Mouse (Mus musculus): Measurements from ENCODE around the gene Fbxl14. TPM values are rescaled to one million over a fixed set of nuclear protein-coding genes. Genes with fewer than 3 reads are reported as not detected.

Gene Fbxl14
- polyA plus RNA-seq, 1 experiment from 2014 or later: 17.1 TPM

Other genes starting within 250 kb of the Fbxl14 start
- 3.1 and 4.6 TPM in 2 replicates for gene Cacna2d4, start 243.1 kb upstream of the Fbxl14 start, polyA plus RNA-seq (2015; fragmentation: Nextera tagmentation; extraction: Ambion mirVana)
- gene Lrtm2, start 148.9 kb upstream of the Fbxl14 start, polyA plus RNA-seq (2015; fragmentation: Nextera tagmentation; extraction: Ambion mirVana): 0.36 and 0.38 TPM in 2 replicates
- 44.5 and 51.4 TPM in 2 replicates for gene Adipor2, start 62.0 kb upstream of the Fbxl14 start, polyA plus RNA-seq (2015; fragmentation: Nextera tagmentation; extraction: Ambion mirVana)
- 3.9 and 4.6 TPM in 2 replicates for gene Wnt5b, start 64.7 kb downstream of the Fbxl14 start, polyA plus RNA-seq (2015; fragmentation: Nextera tagmentation; extraction: Ambion mirVana)

All from thymus, postnatal 0 days (tissue).